Mouse (Mus musculus) spleen, adult 10 weeks (tissue): Measurements from ENCODE around the gene Prrxl1. TPM values are rescaled to one million over a fixed set of nuclear protein-coding genes. Genes with fewer than 3 reads are reported as not detected.

ENCODE experiments used
- polyA plus RNA-seq: library from polyadenylated mRNA; stranded (reverse); fragments of 350-450 nt; fragmentation: Illumina TruSeq; extraction: RNeasy Lipid Tissue Mini Kit (QIAGEN cat#74804); gene quantifications from one replicate; pipeline ENCODE4 v1.2.3, GENCODE M21; 2015; ENCODE audit warnings: low replicate concordance; ENCODE audit not compliant: insufficient read depth

Gene Prrxl1
- not detected for polyA plus RNA-seq

DNA sequence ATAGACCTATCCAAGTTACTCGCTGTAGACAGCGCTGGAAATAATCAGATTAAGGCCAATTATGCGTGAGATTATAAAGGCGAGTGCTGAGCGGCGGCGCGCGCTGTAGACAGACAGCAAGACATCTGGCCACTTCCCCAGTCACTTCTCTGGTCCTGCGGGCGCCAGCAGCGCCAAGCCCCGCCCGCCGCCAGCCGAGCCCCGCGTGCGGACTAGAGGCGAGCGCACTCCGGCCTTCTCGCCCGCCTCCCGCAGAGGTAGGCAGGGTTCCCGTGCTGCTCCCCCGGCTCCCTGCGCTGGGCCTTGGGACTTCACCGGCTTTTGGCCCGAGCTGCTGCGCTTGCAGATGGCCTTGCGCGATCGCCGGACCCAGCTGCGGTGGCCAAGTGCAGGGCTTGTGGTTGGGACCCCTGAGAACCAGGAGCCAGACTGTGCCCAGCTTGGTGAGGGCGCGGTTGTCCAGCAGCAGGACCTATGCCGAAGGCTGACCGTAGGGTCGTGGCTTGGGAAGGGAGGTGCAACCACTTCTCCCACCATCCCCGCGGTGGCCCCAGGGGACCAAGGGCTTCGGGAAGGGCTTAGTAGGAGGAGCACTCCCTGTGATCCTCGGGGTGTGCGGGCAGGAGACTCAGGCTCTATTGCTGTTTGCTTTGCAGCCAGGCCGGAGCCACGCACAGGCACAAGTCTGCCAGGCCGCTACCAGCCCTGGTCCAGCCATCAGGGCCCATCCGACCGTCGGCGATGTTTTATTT lies at the start of gene Prrxl1:
TSS of gene Prrxl1 (plus strand) at position 118 of the 752 bp plus-strand sequence.

DNA sequence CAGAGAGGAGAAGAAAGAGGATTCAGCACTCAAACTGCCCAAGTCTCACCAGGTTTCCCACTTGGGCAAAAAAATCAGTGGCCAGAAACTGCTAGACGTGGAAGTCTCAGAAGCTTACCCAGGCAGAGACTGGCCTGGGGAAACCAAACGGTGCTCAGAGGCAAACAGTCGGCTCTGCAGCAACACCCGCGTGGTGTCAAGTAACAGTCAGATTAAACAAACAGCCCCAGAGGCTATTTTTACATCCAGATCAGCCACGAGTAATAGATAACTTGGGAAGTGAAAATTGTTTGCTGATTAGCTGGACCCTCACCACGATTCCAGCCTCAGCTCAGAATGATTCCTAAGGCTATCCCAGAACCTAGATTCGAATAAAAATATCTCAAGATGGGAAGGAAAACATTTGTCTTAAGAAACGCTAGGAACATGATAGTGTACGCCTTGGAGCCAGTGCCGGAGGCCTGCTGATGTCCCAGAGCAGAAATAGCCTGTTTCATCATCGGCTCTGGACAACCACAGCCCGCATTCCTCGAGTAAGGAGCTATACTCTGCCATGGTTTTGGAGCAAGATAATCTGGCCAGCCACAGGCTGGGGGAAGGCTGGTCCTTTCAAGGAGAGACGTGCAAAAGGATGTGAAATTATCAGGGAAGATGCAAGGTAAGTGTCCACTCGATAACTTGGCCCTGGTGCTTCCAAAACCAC lies 86.1 kb downstream of the Prrxl1 start, which contains the start of gene 3425401B19Rik:
TSS of gene 3425401B19Rik (minus strand) at position 170 of the 703 bp plus-strand sequence.

Other genes with a start within 250 kb of the Prrxl1 start
- gene 1700024G13Rik, start 211.0 kb upstream of the Prrxl1 start, polyA plus RNA-seq = not detected
- not detected for gene Slc18a3, start 134.6 kb upstream of the Prrxl1 start, polyA plus RNA-seq
- gene Chat, start 133.4 kb upstream of the Prrxl1 start, polyA plus RNA-seq = not detected
- 32.3 TPM for gene Ercc6, start 85.9 kb upstream of the Prrxl1 start, polyA plus RNA-seq
- gene 3425401B19Rik, start 85.9 kb downstream of the Prrxl1 start, polyA plus RNA-seq = 0.25 TPM
- gene Tmem273, start 186.6 kb downstream of the Prrxl1 start, polyA plus RNA-seq = 17.2 TPM
- not detected for gene Fam170b, start 234.6 kb downstream of the Prrxl1 start, polyA plus RNA-seq